Mouse (Mus musculus) embryo, embryonic 11.5 days (tissue): ENCODE results near the gene Rela.

Experiments
- DNase-seq: peaks from one replicate; pipeline ENCODE4 v3.0.0-alpha.2; 2012; ENCODE audit warnings: low read depth, low spot score

Rela gene

GRCm38 (mm10) chr19:5637069-5638047, at the start of gene Rela:
Rela (plus strand) TSS chr19:5637483.
- DNase-seq: peak; percentile 65

- no peak for DNase-seq
Measured at GRCm38 (mm10) chr19:5589159-5589558, 48.1 kb upstream of the Rela start.

GRCm38 (mm10) chr19:5591888-5592287, 45.4 kb upstream of the Rela start:
- no peak for DNase-seq

GRCm38 (mm10) chr19:5599224-5599623, 38.1 kb upstream of the Rela start:
- no peak for DNase-seq

- DNase-seq: peak; percentile 66
Measured at GRCm38 (mm10) chr19:5601752-5602541, 35.3 kb upstream of the Rela start, which contains the start of gene Rnaseh2c. Rnaseh2c (plus strand) TSS chr19:5601873.

- DNase-seq: no peak
Measured at GRCm38 (mm10) chr19:5603664-5604063, 33.6 kb upstream of the Rela start.

- no peak for DNase-seq
Measured at GRCm38 (mm10) chr19:5605126-5605525, 32.2 kb upstream of the Rela start.

GRCm38 (mm10) chr19:5606196-5606595, 31.1 kb upstream of the Rela start:
- DNase-seq: no peak

GRCm38 (mm10) chr19:5607705-5608410, 29.4 kb upstream of the Rela start:
- no peak for DNase-seq

- no peak for DNase-seq
Measured at GRCm38 (mm10) chr19:5608707-5609106, 28.6 kb upstream of the Rela start.

- no peak for DNase-seq
Measured at GRCm38 (mm10) chr19:5609171-5609546, 28.1 kb upstream of the Rela start.

- DNase-seq: peak; percentile 90
Measured at GRCm38 (mm10) chr19:5609547-5610404, 27.5 kb upstream of the Rela start, which contains the start of gene Kat5. Kat5 (minus strand) TSS chr19:5610237.

GRCm38 (mm10) chr19:5611973-5612372, 25.3 kb upstream of the Rela start:
- no peak for DNase-seq

GRCm38 (mm10) chr19:5612762-5613411, 24.4 kb upstream of the Rela start:
- no peak for DNase-seq

- DNase-seq: no peak
Measured at GRCm38 (mm10) chr19:5614953-5615352, 22.3 kb upstream of the Rela start.

- DNase-seq: no peak
Measured at GRCm38 (mm10) chr19:5620007-5620406, 17.3 kb upstream of the Rela start.

GRCm38 (mm10) chr19:5621884-5622283, 15.4 kb upstream of the Rela start:
- no peak for DNase-seq

GRCm38 (mm10) chr19:5625311-5625710, 12.0 kb upstream of the Rela start:
- no peak for DNase-seq

- DNase-seq: no peak
Measured at GRCm38 (mm10) chr19:5629907-5630306, 7.4 kb upstream of the Rela start.

- no peak for DNase-seq
Measured at GRCm38 (mm10) chr19:5632120-5632519, 5.2 kb upstream of the Rela start.
